Mouse (Mus musculus) intestine, postnatal 0 days (tissue): ENCODE measurements at regions not wholly inside any gene's neighbourhood (a gene's known extent, or its start where the extent isn't known, plus 50 kb on each side); places are given as distances from the start of the nearest gene placed in this dataset.

ENCODE experiments used
- ATAC-seq: fragments of 200-750 bp; cut with Nextera tagmentation; 2 replicates; pipeline ENCODE4 v1.8.0; 2017; ENCODE audit warnings: mild to moderate bottlenecking, moderate TSS enrichment, moderate library complexity
- H3K27ac ChIP-seq: fragments of 300-500 bp; sonication (generic); 2 replicates; pipeline ENCODE4 v1.5.1; 2014; ENCODE audit warnings: mild to moderate bottlenecking, low read depth, low read length, moderate library complexity
- H3K27me3 ChIP-seq: fragments of 300-500 bp; sonication (generic); replicated peaks from 2 replicates; pipeline ENCODE4 v1.6.1; 2014; ENCODE audit warnings: low read length, mixed read lengths; ENCODE audit not compliant: control insufficient read depth, insufficient read depth
- H3K36me3 ChIP-seq: fragments of 300-500 bp; sonication (generic); 2 replicates; pipeline ENCODE4 v1.6.1; 2014; ENCODE audit warnings: mild to moderate bottlenecking, moderate library complexity; ENCODE audit not compliant: control insufficient read depth, insufficient read depth
- H3K4me1 ChIP-seq: fragments of 300-500 bp; sonication (generic); replicated peaks from 2 replicates; pipeline ENCODE4 v1.6.1; 2014; ENCODE audit warnings: antibody characterized with exemption, low read length, mixed read lengths; ENCODE audit not compliant: control insufficient read depth, insufficient read depth
- H3K4me2 ChIP-seq: fragments of 300-500 bp; sonication (generic); replicated peaks from 2 replicates; pipeline ENCODE4 v1.6.1; 2014; ENCODE audit warnings: low read depth, mild to moderate bottlenecking, moderate library complexity
- H3K4me3 ChIP-seq: fragments of 300-500 bp; sonication (generic); 2 replicates; pipeline ENCODE4 v1.5.1; 2014; ENCODE audit warnings: low read depth, low read length
- H3K9ac ChIP-seq: fragments of 300-500 bp; sonication (generic); 2 replicates; pipeline ENCODE4 v1.6.1; 2014; ENCODE audit warnings: mild to moderate bottlenecking, low read depth, low read length
- H3K9me3 ChIP-seq: fragments of 300-500 bp; sonication (generic); 2 replicates; pipeline ENCODE4 v1.6.1; 2016; ENCODE audit warnings: mixed run types; ENCODE audit not compliant: control insufficient read depth
- CTCF ChIP-seq: sonication (generic); IDR thresholded peaks from 2 replicates; pipeline ENCODE4 v1.5.1; 2016; ENCODE audit warnings: low read depth, mild to moderate bottlenecking, control low read depth, antibody characterized with exemption, moderate library complexity
- WGBS: fragments of 180-500 bp; shearing (Covaris S2); extraction: QIAGEN DNeasy Blood & Tissue Kit; methylation state at CpG from one replicate; pipeline ENCODE4 v1.1.7; 2014; 5-methylcytosine and 5-hydroxymethylcytosine counted together

DNA sequence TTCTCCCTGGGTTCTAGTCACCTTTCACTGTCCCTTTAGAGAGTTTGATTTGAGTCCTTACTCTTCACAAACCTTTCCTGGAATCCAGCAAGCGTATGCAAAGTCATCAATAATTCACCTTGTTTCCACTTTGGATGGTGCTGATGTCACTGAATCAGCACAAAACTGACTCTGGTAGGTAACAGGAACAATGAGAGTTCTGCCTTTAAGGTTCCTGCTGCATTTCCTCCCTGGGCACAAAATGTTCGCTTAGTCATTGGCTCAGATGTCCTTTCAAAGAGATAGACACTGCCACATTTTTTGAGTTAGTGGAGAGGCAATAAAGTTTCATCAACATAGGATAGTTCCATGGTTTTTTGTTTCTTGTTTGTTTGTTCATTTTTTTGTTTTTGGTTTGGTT, 664.4 kb upstream of the Tbl1xr1 start:
- H3K4me1 ChIP-seq: no peaks in the 10 kb centered on the region
- WGBS: 69% methylated on average over 2 of the region's 2 CpGs

DNA sequence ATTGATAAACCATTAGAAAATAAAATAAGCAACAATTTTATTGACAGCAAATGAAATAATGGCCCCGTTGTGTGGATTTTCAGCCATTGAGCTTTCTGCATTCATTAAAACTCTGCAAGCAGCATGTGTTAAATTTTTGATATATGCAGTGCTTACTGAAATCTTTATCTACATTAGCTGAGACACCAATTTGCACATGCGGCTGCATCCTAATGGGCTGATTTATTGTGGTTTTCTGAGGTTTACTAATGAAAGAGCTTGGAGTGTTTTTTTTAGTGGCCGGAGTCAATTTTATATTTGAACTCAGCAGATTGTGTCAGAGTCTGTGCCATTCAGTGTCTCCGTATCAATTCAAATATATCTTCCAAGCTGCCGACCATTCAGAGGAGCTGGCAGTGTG, 653.3 kb upstream of the Tbl1xr1 start:
- no peaks in the 10 kb centered on the region for H3K27me3 ChIP-seq
- no peak overlapping the region for H3K4me2 ChIP-seq

More for the DNA sequence above, 664.4 kb upstream of the Tbl1xr1 start:
- Histone ChIP-seq H3K4me2 (no peak overlapping the region), H3K27ac (no peak overlapping the region), H3K9ac (no peak overlapping the region), H3K9me3 (no peaks in the 10 kb centered on the region), H3K36me3 (no peaks in the 10 kb centered on the region), H3K4me3 (no peak overlapping the region), H3K27me3 (no peaks in the 10 kb centered on the region)
- ATAC-seq: no peak
- no peak for TF ChIP-seq CTCF

DNA sequence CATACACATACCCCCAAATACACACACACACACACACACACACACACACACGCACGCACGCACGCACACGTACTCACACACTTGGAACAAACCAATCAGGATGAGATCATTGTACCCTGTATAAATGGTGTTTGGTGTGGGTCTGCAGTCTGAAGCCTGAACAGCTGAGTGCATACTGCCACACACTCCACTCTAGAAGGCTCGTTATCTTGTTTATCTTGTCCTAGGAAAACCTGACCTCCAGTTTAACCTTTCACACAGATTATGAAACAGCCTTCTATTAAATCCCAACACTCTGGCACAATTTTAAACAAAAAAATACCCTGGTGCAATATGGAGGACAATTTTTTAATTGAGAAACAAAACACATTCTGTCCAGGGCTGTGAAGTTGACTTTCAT, 649.9 kb upstream of the Tbl1xr1 start:
- no peak for TF ChIP-seq CTCF
- Histone ChIP-seq H3K27ac (no peak overlapping the region), H3K4me1 (no peaks in the 10 kb centered on the region), H3K36me3 (no peaks in the 10 kb centered on the region), H3K4me3 (no peak overlapping the region), H3K4me2 (no peak overlapping the region), H3K9me3 (no peaks in the 10 kb centered on the region), H3K9ac (no peak overlapping the region), H3K27me3 (no peaks in the 10 kb centered on the region)
- ATAC-seq: no peak
- WGBS: 66% methylated on average over 6 of the region's 6 CpGs

More for the DNA sequence above, 653.3 kb upstream of the Tbl1xr1 start:
- Histone ChIP-seq H3K36me3 (no peaks in the 10 kb centered on the region), H3K9me3 (no peaks in the 10 kb centered on the region), H3K4me3 (no peak overlapping the region), H3K4me1 (no peaks in the 10 kb centered on the region; the same call in 1 of the 2 replicates), H3K27ac (no peak overlapping the region), H3K9ac (no peak overlapping the region)
- TF ChIP-seq CTCF: no peak
- ATAC-seq: no peak
- WGBS: 84% methylated on average over 5 of the region's 5 CpGs

DNA sequence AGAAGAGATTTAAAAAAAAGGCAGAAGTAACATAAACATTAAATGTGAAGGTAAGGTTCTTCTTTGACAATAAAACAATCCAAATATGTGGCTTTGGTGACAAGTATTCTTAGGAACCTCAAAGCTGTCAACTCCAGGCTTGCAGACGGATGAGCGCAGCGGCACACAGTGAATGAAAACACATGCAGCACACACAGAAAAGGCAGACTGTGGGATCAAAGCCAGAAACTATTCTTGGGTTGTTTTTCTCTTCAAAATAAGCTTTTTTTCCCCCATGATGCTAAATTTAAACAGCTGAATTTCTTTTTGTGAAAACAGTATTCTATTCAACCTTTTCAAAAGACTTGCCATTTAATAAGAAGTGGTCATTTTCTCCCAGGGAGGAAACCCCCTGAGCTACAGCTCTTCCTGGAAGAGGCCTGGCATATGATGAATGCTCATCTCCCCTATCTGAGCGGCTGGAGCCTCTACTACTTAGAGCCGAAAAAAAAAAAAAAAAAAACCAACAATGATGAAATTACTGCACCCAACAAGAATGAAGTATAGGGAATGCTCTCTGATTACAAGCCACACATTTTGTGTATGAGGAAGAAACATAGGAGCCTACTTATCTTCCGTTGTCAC, 648.9 kb upstream of the Tbl1xr1 start:
- no peak for ATAC-seq
- H3K4me1 ChIP-seq: no peaks in the 10 kb centered on the region
- H3K27ac ChIP-seq: no peak overlapping the region
- no peak for TF ChIP-seq CTCF
- H3K36me3 ChIP-seq: no peaks in the 10 kb centered on the region
- no peaks in the 10 kb centered on the region for H3K27me3 ChIP-seq
- H3K9ac ChIP-seq: no peak overlapping the region
- 69% methylated on average over 6 of the region's 6 CpGs for WGBS
- no peaks in the 10 kb centered on the region for H3K9me3 ChIP-seq
- H3K4me3 ChIP-seq: no peak overlapping the region
- no peak overlapping the region for H3K4me2 ChIP-seq

DNA sequence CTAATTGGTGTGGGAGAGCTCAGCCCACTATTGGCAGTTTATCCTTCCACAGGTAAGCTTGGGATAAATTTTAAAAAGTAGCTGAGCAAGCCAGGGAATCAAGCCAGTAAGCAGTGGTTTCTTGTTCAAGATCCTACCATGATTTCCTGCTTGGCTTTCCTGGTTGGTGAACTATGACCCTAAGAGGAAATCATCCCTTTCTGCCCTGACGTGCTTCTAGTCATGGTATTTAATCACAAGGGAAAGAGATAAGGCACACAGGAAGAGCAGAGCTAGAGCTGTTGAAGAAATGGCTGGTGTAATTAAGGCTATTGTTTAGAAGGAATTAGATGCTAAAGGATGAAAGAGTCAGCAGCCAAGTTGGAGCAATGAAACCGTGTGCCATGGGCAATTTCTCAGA, 648.3 kb upstream of the Tbl1xr1 start:
- H3K9me3 ChIP-seq: no peaks in the 10 kb centered on the region
- no peak overlapping the region for H3K4me3 ChIP-seq
- no peaks in the 10 kb centered on the region for H3K36me3 ChIP-seq
- no peak for TF ChIP-seq CTCF
- WGBS: 29% methylated on average over 2 of the region's 2 CpGs
- H3K4me2 ChIP-seq: no peak overlapping the region
- no peak for ATAC-seq
- no peaks in the 10 kb centered on the region for H3K27me3 ChIP-seq
- H3K27ac ChIP-seq: no peak overlapping the region
- H3K4me1 ChIP-seq: no peaks in the 10 kb centered on the region
- no peak overlapping the region for H3K9ac ChIP-seq

DNA sequence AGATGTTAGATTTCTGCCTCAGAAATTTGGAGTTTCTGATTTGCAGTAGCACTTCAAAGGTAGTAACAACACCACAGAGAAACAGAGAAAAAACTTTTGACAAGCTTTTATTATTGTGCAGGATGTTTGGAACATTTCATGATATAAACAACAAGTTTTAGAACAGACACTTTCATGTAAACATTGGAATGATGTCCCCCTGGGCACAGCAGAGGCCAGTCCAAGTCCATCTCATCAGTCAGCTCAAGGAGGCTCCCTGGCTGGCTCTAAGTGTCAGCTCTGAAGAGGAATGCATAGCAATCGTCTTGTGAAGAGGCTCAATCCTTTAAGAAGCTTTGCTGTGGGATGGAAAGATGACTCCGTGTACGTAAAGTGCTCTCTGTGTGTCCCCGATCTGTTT, 612.2 kb upstream of the Tbl1xr1 start:
- no peaks in the 10 kb centered on the region for H3K4me1 ChIP-seq
- H3K27me3 ChIP-seq: no peaks in the 10 kb centered on the region
- no peaks in the 10 kb centered on the region for H3K9me3 ChIP-seq
- no peak for TF ChIP-seq CTCF
- H3K27ac ChIP-seq: no peak overlapping the region
- no peak overlapping the region for H3K9ac ChIP-seq
- WGBS: 50% methylated on average over 4 of the region's 4 CpGs
- no peak overlapping the region for H3K4me2 ChIP-seq
- no peak overlapping the region for H3K4me3 ChIP-seq
- H3K36me3 ChIP-seq: no peaks in the 10 kb centered on the region
- ATAC-seq: no peak

DNA sequence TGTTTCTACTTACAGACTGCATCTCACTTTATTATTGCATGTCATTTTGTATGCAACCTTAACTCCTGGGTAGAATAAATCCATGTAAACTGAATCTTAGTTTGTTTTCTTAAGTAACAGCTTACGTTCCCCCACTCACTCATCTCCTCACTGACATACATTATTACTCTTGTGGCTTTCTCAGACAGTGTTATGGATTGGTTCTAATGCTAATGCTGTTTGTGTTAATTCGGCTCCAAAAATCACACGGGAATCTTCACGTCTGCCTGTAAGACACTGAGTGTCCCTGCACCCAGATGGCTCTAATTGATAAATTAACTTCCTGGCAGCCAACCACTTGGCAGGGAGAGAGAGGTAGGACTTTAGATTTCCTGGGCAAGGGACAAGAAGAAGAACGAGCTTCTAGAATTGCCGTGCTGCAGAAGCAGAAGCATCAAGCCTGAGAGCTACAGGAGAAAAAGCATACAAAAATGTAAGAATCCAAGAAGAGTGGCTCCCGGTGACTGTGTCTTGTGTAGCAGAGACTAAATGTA, 610.3 kb upstream of the Tbl1xr1 start:
- no peak for ATAC-seq
- WGBS: 54% methylated on average over 7 of the region's 7 CpGs

More for the DNA sequence above, 610.3 kb upstream of the Tbl1xr1 start:
- Histone ChIP-seq H3K27me3 (no peaks in the 10 kb centered on the region), H3K4me1 (no peaks in the 10 kb centered on the region), H3K4me3 (no peak overlapping the region), H3K36me3 (no peaks in the 10 kb centered on the region), H3K9me3 (no peaks in the 10 kb centered on the region), H3K4me2 (no peak overlapping the region), H3K9ac (no peak overlapping the region), H3K27ac (no peak overlapping the region)
- no peak for TF ChIP-seq CTCF
